Mouse (Mus musculus): ENCODE measurements around the gene 4930402H24Rik.
A peak's percentile ranks its signal among the peaks of the same experiment; 100 is the strongest.

Gene 4930402H24Rik

DNA sequence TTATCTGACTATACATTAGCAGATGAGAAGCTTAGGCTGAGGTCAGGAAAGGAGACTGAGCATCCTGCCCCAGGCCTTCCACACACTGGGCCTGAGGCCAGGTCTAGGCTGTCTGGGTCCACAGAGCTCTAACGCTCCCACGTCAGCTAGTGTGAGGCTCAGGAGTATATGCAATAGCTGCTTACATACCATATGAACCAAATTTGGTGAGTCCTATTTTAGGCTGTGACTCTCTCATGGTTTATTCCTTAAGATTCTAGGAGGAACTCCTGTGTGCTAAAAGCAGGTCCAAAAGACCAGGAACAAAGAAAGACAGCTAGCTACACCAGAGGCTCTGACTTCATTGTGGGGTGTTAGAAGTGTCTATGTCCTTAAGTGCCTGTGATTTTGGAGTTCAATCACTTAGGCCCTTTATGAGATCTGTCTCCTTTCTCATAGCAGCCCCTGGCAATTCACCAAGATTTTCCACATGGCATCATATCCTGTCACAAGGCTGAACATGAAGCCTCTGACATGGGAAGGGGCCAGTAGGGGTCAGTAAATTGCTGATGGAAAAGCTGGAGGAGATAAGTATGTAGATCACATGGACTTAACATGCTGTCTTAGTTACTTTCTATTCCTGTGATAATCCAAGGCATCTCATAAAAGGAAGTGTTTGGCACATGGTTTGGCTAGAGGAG lies 177.2 kb downstream of the 4930402H24Rik start:
- no peak for DNase-seq

- no peak for DNase-seq
Observed at GRCm38 (mm10) chr2:130727752-130728151, 178.5 kb downstream of the 4930402H24Rik start.

- DNase-seq = no peak
Observed at GRCm38 (mm10) chr2:130724369-130724768, 181.8 kb downstream of the 4930402H24Rik start.

DNA sequence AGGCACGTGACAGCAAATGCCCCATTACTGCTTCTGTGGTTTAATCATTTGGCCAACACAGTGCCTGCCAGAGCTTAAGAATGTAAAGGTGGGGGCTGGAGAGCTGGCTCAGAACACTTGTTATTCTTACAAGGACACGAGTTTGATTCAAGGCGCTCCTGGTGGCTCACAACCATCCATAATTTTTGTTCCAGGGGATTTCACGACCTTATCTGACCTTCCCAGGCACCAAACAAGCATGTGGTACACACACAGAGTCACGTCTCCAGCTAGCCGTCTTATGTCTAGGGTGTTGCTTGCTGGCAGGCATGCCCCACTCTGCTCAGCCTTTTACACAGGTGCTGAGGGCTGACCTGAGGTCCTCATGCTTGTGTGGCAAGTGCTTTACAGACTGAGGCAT lies 188.3 kb downstream of the 4930402H24Rik start:
- DNase-seq = no peak

GRCm38 (mm10) chr2:130707057-130707456 lies 199.1 kb downstream of the 4930402H24Rik start:
- no peak for DNase-seq

DNA sequence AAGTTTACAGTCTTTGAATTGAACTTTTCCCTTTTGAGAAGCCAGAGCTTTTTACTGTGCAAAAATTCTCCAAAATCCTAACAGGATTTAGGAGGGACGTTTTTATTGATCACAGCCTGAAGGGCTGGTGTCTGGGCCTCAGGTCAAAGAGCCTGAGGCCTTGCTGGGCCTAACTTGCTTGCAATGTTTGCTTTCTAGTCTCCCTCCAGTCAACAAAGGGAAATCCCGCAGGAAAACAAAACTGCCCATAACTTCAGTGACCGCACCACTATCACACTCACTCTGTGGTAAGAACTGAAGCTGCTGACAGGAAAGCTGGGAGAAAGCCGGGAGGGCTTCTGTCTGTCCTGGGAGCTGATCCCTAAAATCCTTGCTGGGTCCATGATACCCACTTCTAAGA lies 199.6 kb downstream of the 4930402H24Rik start:
- DNase-seq = no peak

GRCm38 (mm10) chr2:130705178-130705577 lies 201.0 kb downstream of the 4930402H24Rik start:
- no peak for DNase-seq

DNA sequence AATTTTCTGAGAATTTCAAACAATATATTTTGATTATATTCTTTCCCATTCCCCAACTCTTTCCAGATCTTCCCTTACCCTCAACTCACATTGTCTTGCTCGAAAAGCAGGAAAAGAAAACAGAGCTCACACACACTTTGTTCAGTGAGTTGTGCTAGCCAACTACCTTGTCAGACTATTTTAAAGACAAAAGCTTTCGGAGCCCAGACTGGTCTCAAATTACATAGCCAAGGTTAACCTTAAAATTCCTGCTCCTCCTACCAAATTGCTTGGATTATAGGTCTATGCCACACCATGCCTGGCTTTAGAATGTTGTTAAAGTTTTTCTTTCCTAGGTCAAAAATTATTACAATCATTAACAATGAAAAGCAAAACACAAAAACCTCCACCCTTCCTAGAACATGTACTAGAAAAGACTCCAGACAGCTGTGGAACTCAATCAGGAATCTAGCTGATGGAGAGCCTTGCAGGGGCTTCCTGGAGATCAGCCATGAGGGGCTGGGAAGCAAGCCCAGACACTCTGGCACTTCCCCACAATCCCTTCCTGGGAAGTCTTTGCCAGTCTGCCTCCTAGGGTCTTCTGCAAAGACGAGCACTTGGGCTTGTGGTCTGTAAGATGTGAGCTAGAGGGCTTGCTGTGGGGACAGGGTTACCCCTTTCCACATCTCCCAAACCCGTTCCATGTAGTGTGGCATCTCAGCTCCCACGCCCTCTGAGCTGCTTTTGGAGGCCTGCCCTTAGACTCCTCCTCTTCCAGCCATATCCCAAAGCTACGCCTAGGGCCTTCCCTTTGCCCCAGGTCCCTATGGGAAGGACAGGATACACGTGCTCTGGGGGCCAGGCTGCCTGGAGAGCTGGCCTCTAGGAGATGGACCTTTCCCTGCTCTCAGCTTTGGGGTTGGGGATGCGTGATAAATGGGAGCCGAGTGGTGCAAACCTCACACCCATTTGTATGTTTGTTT lies 201.9 kb downstream of the 4930402H24Rik start:
- no peak for DNase-seq

DNA sequence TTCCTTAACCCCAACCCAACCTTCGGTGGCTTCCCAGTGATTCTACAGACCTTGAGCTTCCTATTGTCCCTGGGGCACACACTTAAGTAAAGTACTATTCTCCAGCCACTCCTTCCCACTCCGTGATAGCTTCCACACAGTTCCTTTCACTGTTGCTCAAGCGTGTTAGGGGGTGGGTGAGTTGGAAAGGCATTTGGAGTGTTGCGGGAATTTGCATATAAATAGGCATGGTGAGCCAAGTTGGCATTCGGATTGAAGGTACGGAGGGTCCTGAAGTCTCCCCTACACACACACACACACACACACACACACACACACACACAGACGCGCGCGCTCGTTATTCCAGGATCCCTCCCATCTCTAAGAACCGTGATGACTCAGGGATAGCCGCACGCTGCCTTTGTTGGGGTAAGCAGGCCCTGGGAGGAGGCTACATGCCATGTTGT lies 208.4 kb downstream of the 4930402H24Rik start:
- no peak for DNase-seq

DNA sequence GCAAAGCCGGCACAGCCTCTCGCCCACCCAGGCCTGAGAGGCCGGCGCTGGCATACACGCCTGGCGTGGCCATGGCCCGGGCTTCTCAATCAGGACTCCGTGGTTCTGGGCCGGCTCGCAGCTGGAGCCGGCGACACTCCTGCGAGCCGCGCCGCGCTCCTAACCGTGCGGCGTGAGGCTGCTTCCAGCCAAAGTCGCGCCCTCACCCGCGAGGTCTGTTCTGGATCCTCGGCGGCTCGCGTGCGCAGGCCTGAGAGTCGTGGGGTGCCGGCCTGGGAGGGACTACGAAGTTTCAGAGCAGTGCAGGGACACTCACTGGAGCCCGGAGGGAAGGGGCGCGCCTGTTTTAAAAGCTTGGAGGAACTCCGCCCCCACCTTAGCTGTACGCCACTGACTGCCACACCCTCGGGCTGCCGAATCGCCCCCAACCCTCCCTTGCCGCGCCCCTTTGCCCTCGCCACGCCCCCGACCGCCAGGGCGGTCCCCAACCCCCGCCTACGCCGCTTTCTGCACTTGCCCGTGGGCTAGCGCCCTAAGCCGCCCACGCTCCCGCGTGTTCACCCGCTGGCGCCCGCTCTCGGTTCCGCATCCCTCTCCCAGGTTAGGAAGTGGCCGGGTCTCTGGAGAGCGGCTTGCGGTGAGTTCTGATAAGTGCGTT lies 208.9 kb downstream of the 4930402H24Rik start, which contains the start of gene Slc4a11:
TSS of gene Slc4a11 (minus strand) at position 367 of the 658 bp plus-strand sequence.
- DNase-seq = peak; percentile 77 to 79

DNA sequence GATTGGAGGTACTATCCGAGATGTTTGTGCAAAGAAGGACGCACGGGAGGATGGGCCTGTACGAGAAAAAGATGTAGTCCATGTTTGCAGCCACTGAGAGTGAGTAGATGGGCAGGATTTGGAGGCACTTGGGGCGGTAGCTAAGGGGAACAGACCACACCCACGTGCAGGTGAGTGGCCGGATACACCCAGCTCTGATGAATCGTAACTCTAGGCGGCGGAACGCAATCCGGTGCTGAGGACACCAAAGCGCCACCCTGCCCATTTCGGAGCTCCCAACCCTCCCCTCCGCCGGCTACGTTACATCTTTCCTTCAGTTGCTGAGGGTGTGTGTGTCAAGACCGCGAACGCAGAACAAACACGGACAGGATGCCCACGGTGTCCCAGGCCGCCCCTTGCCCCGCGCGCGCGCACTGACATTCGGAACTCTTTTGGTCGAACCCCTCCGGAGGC lies 209.5 kb downstream of the 4930402H24Rik start:
- DNase-seq = no peak

DNA sequence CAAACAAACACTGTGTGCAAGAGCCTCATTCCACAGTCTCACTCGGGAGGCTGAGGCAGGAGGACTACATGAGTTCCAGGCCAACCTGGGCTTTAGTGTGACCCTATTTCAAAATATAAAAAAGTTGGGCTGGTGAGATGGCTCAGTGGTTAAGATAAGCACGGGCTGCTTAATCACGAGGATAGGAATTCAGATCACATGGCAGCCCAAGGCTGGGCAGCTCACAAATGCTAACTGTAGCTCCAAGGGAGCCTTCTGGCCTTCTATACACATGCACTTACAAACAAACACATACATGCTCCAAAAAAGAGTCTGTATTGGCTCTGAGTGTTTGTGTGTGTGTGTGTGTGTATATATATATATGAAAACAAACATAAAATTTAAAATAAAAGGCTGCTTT lies 212.6 kb downstream of the 4930402H24Rik start:
- DNase-seq = no peak

DNA sequence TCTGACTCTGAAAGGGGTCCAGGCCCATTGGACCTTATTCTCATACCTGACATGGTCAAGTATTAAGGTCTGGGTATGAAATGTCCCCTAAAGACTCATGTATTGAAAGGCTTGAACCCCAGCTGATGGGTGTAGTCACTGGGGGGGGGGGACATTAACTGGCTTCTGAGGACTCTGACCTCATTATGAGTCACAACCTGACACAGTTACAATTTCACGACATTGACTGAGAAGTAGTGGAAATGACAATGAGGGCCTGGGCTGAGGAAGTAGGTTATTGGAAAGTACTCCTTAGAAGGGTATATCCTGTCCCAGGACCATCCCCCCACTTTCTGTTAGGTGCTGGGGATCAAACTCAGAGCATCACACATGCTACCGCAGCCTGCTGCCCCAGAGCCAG lies 217.2 kb downstream of the 4930402H24Rik start:
- DNase-seq = no peak

DNA sequence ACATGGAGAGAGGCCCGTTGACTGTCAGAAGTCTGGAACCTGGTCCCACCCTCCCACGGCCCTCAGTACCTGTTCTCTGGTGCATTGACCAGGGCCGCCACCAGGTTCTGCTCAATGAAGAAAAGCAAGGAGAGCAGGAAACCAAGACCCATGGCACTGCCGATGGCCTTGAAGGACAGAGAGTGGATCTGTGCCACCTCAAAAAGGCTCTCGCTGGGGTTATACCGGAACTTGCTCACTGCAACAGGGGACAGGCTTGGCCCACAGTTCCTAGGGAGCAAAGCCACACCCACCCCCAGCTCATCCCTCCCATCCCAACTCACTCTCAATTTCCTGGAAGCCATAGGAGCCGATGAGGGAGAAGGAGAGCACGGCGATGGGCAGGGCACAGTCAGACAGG lies 220.8 kb downstream of the 4930402H24Rik start:
- no peak for DNase-seq

- no peak for DNase-seq
Observed at GRCm38 (mm10) chr2:130681531-130681930, 224.7 kb downstream of the 4930402H24Rik start.

DNA sequence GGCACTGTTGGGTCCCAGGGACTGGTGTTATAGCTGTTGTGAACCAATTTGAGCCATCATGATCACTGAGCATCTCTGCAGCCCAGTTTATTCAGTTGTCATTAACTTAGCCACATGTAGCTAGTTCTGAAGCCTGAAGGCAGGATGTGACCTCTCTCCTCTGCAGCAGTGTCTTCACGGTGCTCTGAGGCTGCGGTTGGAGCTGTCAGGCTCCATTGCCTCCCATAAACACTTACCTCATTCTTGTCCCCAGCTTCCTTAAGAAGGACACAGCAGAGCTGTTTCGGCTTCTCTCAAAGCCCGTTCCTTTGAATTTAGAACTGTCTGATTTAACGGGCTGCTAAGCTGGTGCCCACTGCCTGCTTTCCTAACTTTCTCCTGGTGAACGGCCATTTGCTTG lies 226.3 kb downstream of the 4930402H24Rik start:
- no peak for DNase-seq

DNA sequence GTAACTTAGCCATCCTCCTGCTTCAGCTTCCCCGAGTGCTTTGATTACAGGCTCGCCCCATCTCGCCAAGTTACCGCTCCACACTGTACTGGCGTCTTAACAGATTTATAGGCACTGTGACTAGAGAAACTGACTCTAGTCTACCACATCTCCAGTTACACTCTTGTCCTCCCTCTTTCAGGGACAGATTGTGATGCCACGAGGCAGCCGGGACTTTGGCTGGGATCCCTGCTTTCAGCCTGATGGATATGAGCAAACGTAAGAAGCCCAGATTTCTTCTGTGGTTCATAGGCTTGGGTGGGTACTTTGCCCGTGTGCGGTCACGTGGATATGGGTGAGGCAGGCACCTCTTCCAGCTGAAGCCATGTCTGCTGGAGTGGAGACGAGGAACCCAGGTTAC lies 227.1 kb downstream of the 4930402H24Rik start:
- DNase-seq = no peak

DNA sequence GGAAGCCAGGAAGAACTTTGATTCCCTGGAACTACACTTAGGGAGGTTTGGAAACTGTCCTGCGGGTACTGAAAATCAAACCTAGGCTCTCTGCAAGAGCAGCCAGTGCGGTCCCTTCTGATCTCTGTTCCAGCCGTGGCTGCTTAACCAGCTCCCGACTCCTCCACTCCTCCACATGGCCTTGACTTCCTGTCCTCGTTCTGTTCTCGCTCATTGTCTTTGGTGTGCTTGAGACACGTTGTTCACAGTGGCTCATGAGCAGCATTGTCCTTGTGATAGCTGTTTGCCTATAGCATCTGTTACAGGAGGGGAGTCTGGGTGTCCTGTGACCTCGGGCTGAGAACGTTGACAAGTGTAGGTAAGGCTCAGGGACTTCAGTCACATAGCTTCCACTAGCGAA lies 229.0 kb downstream of the 4930402H24Rik start:
- no peak for DNase-seq

GRCm38 (mm10) chr2:130667559-130667958 lies 238.6 kb downstream of the 4930402H24Rik start, which contains the start of gene Itpa:
Gene Itpa (plus strand): TSS chr2:130667610.
- peak; percentile 89 to 92 for DNase-seq

- peak; percentile 94 to 96 for DNase-seq
Observed at GRCm38 (mm10) chr2:130664102-130664701, 242.0 kb downstream of the 4930402H24Rik start, which contains the start of gene Ddrgk1. Gene Ddrgk1 (minus strand): TSS chr2:130664659.

- no peak for DNase-seq
Observed at GRCm38 (mm10) chr2:130663342-130663741, 242.9 kb downstream of the 4930402H24Rik start.

GRCm38 (mm10) chr2:130658530-130658929 lies 247.7 kb downstream of the 4930402H24Rik start:
- no peak for DNase-seq

All from lung, postnatal 4 days (tissue).